12 mouse cellular contexts compared by ENCODE assay signal in genomic region chr11:77892883-77893282, GRCm38 (mm10). TPM values are rescaled to one million over a fixed set of nuclear protein-coding genes. Genes with fewer than 3 reads are reported as not detected.
DNase-seq lines count a peak whose midpoint lies in the region; ATAC-seq and TF ChIP-seq lines count a peak whose summit lies in the region.
"Had no signal": no experiment of that assay in that cellular context is flagged by ENCODE, and none has a peak within 500 bp of the region (broad histone marks: within the 10 kb centered on the region; RNA-seq: fewer than 3 reads in every experiment).

No protein-coding gene starts in this region.

- TF ChIP-seq CTCF in kidney, adult 2 months (conservative IDR thresholded peaks at IDR 0.05; ENCODE audit: insufficient read depth, insufficient read length, low read depth, low read length): no peak
- TF ChIP-seq CTCF in intestine, postnatal 0 days (IDR thresholded peaks at IDR 0.05; ENCODE audit: low read depth): peak; percentile 4; the same call in 1 of the 2 replicates
- no peak for TF ChIP-seq CTCF in cerebellum, adult 2 months (IDR thresholded peaks at IDR 0.05; ENCODE audit: borderline replicate concordance, insufficient read depth, low read depth, low read length)

- 35% methylated on average over 5 of the region's 5 CpGs for WGBS in kidney, adult 2 months
- 5% methylated on average over 5 of the region's 5 CpGs for WGBS in forebrain, embryonic 10.5 days
- WGBS in intestine, postnatal 0 days: 23% methylated on average over 5 of the region's 5 CpGs
- WGBS in neural tube, embryonic 14.5 days: 13% methylated on average over 5 of the region's 5 CpGs
- 62% methylated on average over 5 of the region's 5 CpGs for WGBS in cerebellum, adult 2 months

- H3K9ac ChIP-seq in intestine, postnatal 0 days (ENCODE audit: low read depth, low read length): peak overlapping the region; percentile 40; the same call in 1 of the 2 replicates
- no peak overlapping the region for H3K9ac ChIP-seq in neural tube, embryonic 14.5 days (replicated peaks; ENCODE audit: low read depth, low read length)

- no peaks in the 10 kb centered on the region for H3K27me3 ChIP-seq in kidney, adult 2 months (replicated peaks; ENCODE audit: control insufficient read depth, insufficient read depth, low read length)
- H3K27me3 ChIP-seq in forebrain, embryonic 10.5 days (ENCODE audit: poor library complexity, severe bottlenecking): peaks cover 81% of the 10 kb centered on the region
- H3K27me3 ChIP-seq in intestine, postnatal 0 days (replicated peaks; ENCODE audit: control insufficient read depth, insufficient read depth, low read length): no peaks in the 10 kb centered on the region
- H3K27me3 ChIP-seq in neural tube, embryonic 14.5 days (ENCODE audit: control insufficient read depth, insufficient read depth, low read length): no peaks in the 10 kb centered on the region
- no peaks in the 10 kb centered on the region for H3K27me3 ChIP-seq in cerebellum, adult 2 months (ENCODE audit: control insufficient read depth, insufficient read depth, low read length)

- H3K27ac ChIP-seq in kidney, adult 2 months (ENCODE audit: insufficient read depth, low read depth, low read length): peak overlapping the region; percentile 95
- peak overlapping the region; percentile 93 for H3K27ac ChIP-seq in forebrain, embryonic 10.5 days
- peak overlapping the region; percentile 81 for H3K27ac ChIP-seq in intestine, postnatal 0 days (ENCODE audit: low read depth, low read length)
- H3K27ac ChIP-seq in neural tube, embryonic 14.5 days (ENCODE audit: low read depth, low read length): peak overlapping the region; percentile 87
- no peak overlapping the region for H3K27ac ChIP-seq in cerebellum, adult 2 months (ENCODE audit: insufficient read depth, low read length)

- peak overlapping the region; percentile 44 for H3K4me3 ChIP-seq in kidney, adult 2 months (ENCODE audit: insufficient read depth, low read depth, low read length)
- H3K4me3 ChIP-seq in forebrain, embryonic 10.5 days: peak overlapping the region; percentile 38
- H3K4me3 ChIP-seq in intestine, postnatal 0 days (ENCODE audit: low read depth, low read length): peak overlapping the region; percentile 26
- H3K4me3 ChIP-seq in neural tube, embryonic 14.5 days (ENCODE audit: low read depth, low read length): no peak overlapping the region
- no peak overlapping the region for H3K4me3 ChIP-seq in cerebellum, adult 2 months (replicated peaks; ENCODE audit: insufficient read depth, low read depth, low read length)

- no peak for DNase-seq in kidney, adult 2 months
- DNase-seq in kidney, adult 18-20 months: no peak
- no peak for DNase-seq in forebrain, embryonic 10.5 days (ENCODE audit: extremely low spot score, low spot score)
- DNase-seq in cerebellum, adult 2 months: no peak
- no peak for DNase-seq in urinary bladder, postnatal 36 days (ENCODE audit: low spot score in 2 of 2)
- DNase-seq in spleen, postnatal 14 days (ENCODE audit: low spot score in 2 of 2): no peak
- DNase-seq: adrenal gland, adult 2 months; embryo, embryonic 11 days; gastrocnemius, postnatal 10 days; lung, adult 18-20 months had no signal

- peak overlapping the region; percentile 55 for H3K4me2 ChIP-seq in intestine, postnatal 0 days (replicated peaks; ENCODE audit: low read depth)
- peak overlapping the region; percentile 6; the same call in 1 of the 2 replicates for H3K4me2 ChIP-seq in neural tube, embryonic 14.5 days (ENCODE audit: low read depth, low read length)

- H3K4me1 ChIP-seq in kidney, adult 2 months (ENCODE audit: control insufficient read depth, insufficient read depth, low read length): peaks cover 28% of the 10 kb centered on the region
- peaks cover 75% of the 10 kb centered on the region for H3K4me1 ChIP-seq in forebrain, embryonic 10.5 days
- H3K4me1 ChIP-seq in intestine, postnatal 0 days (replicated peaks; ENCODE audit: control insufficient read depth, insufficient read depth, low read length): peaks cover 4% of the 10 kb centered on the region
- peaks cover 45% of the 10 kb centered on the region for H3K4me1 ChIP-seq in neural tube, embryonic 14.5 days (ENCODE audit: control insufficient read depth, insufficient read depth, low read length)
- peaks cover 26% of the 10 kb centered on the region; the same call in 1 of the 2 replicates for H3K4me1 ChIP-seq in cerebellum, adult 2 months (ENCODE audit: control insufficient read depth, insufficient read depth, low read length)

- TF ChIP-seq POLR2A in kidney, adult 2 months (IDR thresholded peaks at IDR 0.05; ENCODE audit: low read depth, low read length): no peak
- no peak for TF ChIP-seq POLR2A in cerebellum, adult 2 months (IDR thresholded peaks at IDR 0.05; ENCODE audit: borderline replicate concordance, insufficient read depth, low read length)

- H3K9me3 ChIP-seq in forebrain, embryonic 10.5 days: no peaks in the 10 kb centered on the region
- H3K9me3 ChIP-seq in intestine, postnatal 0 days (ENCODE audit: control insufficient read depth): no peaks in the 10 kb centered on the region
- no peaks in the 10 kb centered on the region for H3K9me3 ChIP-seq in neural tube, embryonic 14.5 days (ENCODE audit: control insufficient read depth, low read length)

- no peak for ATAC-seq in intestine, postnatal 0 days
- ATAC-seq in neural tube, embryonic 14.5 days (ENCODE audit: low read depth): no peak

- no peaks in the 10 kb centered on the region for H3K36me3 ChIP-seq in kidney, adult 2 months (ENCODE audit: control insufficient read depth, insufficient read depth, low read length)
- H3K36me3 ChIP-seq in forebrain, embryonic 10.5 days (replicated peaks): no peaks in the 10 kb centered on the region
- no peaks in the 10 kb centered on the region for H3K36me3 ChIP-seq in intestine, postnatal 0 days (ENCODE audit: control insufficient read depth, insufficient read depth)
- H3K36me3 ChIP-seq in neural tube, embryonic 14.5 days (ENCODE audit: control insufficient read depth, insufficient read depth, low read length): no peaks in the 10 kb centered on the region

RNA-seq across cellular contexts. Expression of gene Pipox, which starts 1.0 kb away (rescaled TPM):
- polyA plus RNA-seq in kidney, adult 2 months (2012; rRNA removed): 239 and 257 TPM in 2 replicates
- polyA plus RNA-seq in forebrain, embryonic 10.5 days (2016; fragmentation: Nextera tagmentation; extraction: Ambion mirVana): 10.0 and 10.1 TPM in 2 replicates
- polyA plus RNA-seq in intestine, postnatal 0 days (2015; fragmentation: Nextera tagmentation; extraction: Ambion mirVana): 45.7 and 57.1 TPM in 2 replicates
- polyA plus RNA-seq in neural tube, embryonic 14.5 days (2014; fragmentation: Nextera tagmentation; extraction: Ambion mirVana): 4.6 and 6.7 TPM in 2 replicates
- polyA plus RNA-seq in cerebellum, adult 2 months (2012; rRNA removed): 6.8 and 9.0 TPM in 2 replicates

RNA-seq across cellular contexts. Expression of gene Sez6, which starts 37.7 kb away (rescaled TPM):
- polyA plus RNA-seq in kidney, adult 2 months (2012; rRNA removed): 0.12 and 0.27 TPM in 2 replicates
- polyA plus RNA-seq in forebrain, embryonic 10.5 days (2016; fragmentation: Nextera tagmentation; extraction: Ambion mirVana): 2.8 and 4.3 TPM in 2 replicates
- 0.77 and 0.80 TPM in 2 replicates for polyA plus RNA-seq in intestine, postnatal 0 days (2015; fragmentation: Nextera tagmentation; extraction: Ambion mirVana)
- polyA plus RNA-seq in neural tube, embryonic 14.5 days (2014; fragmentation: Nextera tagmentation; extraction: Ambion mirVana): 121 and 145 TPM in 2 replicates
- 71.0 and 76.9 TPM in 2 replicates for polyA plus RNA-seq in cerebellum, adult 2 months (2012; rRNA removed)

Comparison
In these comparisons a context has a peak if more than half of its experiments do, and no peak if none do; other contexts are left out.
1. H3K4me3 ChIP-seq: peak in kidney, adult 2 months (single experiment), forebrain, embryonic 10.5 days (single experiment) and intestine, postnatal 0 days (single experiment); none in neural tube, embryonic 14.5 days (single experiment) and cerebellum, adult 2 months (single experiment).
2. RNA of gene Sez6, which starts 37.7 kb away (polyA plus RNA-seq): 121 to 145 TPM in neural tube, embryonic 14.5 days and 71.0 to 76.9 TPM in cerebellum, adult 2 months; 2.8 to 4.3 TPM in forebrain, embryonic 10.5 days, 0.77 to 0.80 TPM in intestine, postnatal 0 days and 0.12 to 0.27 TPM in kidney, adult 2 months; every median in the first group is over 10 times any median in the second.